Comparison of ENCODE assay signal across 9 mouse cellular contexts in genomic region chr3:59228730-59229551, GRCm38 (mm10). TPM values are rescaled to one million over a fixed set of nuclear protein-coding genes. Genes with fewer than 3 reads are reported as not detected.
A peak's percentile ranks its signal among the peaks of the same experiment; 100 is the strongest.
DNase-seq lines count a peak whose midpoint lies in the region; ATAC-seq and TF ChIP-seq lines count a peak whose summit lies in the region.
"Had no signal": no experiment of that assay in that cellular context is flagged by ENCODE, and none has a peak within 500 bp of the region (broad histone marks: within the 10 kb centered on the region; RNA-seq: fewer than 3 reads in every experiment).

No protein-coding gene starts in this region.

- H3K36me3 ChIP-seq in liver, adult 2 months (ENCODE audit: control insufficient read depth, insufficient read depth, low read length) = no peaks in the 10 kb centered on the region
- no peaks in the 10 kb centered on the region for H3K36me3 ChIP-seq in forebrain, postnatal 0 days (ENCODE audit: insufficient read depth)
- H3K36me3 ChIP-seq: limb, embryonic 12.5 days had no signal

- TF ChIP-seq CTCF in liver, adult 2 months (IDR thresholded peaks at IDR 0.05; ENCODE audit: low read depth, low read length) = no peak
- no peak for TF ChIP-seq CTCF in brain, embryonic 14.5 days (IDR thresholded peaks at IDR 0.05; ENCODE audit: borderline replicate concordance, extremely low read depth, insufficient read depth, insufficient read length)
- no peak for TF ChIP-seq CTCF in forebrain, postnatal 0 days (IDR thresholded peaks at IDR 0.05; ENCODE audit: low read depth)

- H3K27ac ChIP-seq in liver, adult 2 months (replicated peaks; ENCODE audit: insufficient read depth, low read depth, low read length) = peak overlapping the region; percentile 75
- no peak overlapping the region for H3K27ac ChIP-seq in forebrain, postnatal 0 days (ENCODE audit: low read depth, low read length)
- H3K27ac ChIP-seq: limb, embryonic 12.5 days had no signal

- H3K9ac ChIP-seq in liver, adult 2 months (ENCODE audit: low read depth, low read length) = no peak overlapping the region
- H3K9ac ChIP-seq in forebrain, postnatal 0 days = no peak overlapping the region
- H3K9ac ChIP-seq: limb, embryonic 12.5 days had no signal

- no peak for TF ChIP-seq POLR2A in liver, adult 2 months (IDR thresholded peaks at IDR 0.05; ENCODE audit: extremely low read depth, insufficient read depth, low read length)
- no peak for TF ChIP-seq POLR2A in brain, embryonic 14.5 days (IDR thresholded peaks at IDR 0.05; ENCODE audit: borderline replicate concordance, extremely low read depth, insufficient read depth, insufficient read length, poor library complexity, severe bottlenecking)

- no peaks in the 10 kb centered on the region for H3K9me3 ChIP-seq in forebrain, postnatal 0 days (ENCODE audit: low read length)
- H3K9me3 ChIP-seq: limb, embryonic 12.5 days had no signal

- no peaks in the 10 kb centered on the region; the same call in 1 of the 2 replicates for H3K4me1 ChIP-seq in liver, adult 2 months (ENCODE audit: control insufficient read depth, insufficient read depth, low read length)
- H3K4me1 ChIP-seq in forebrain, postnatal 0 days (ENCODE audit: insufficient read depth) = no peaks in the 10 kb centered on the region
- H3K4me1 ChIP-seq: limb, embryonic 12.5 days had no signal

- H3K4me2 ChIP-seq in forebrain, postnatal 0 days (ENCODE audit: low read depth) = no peak overlapping the region
- H3K4me2 ChIP-seq: limb, embryonic 12.5 days had no signal

- no peaks in the 10 kb centered on the region for H3K27me3 ChIP-seq in liver, adult 2 months (ENCODE audit: control insufficient read depth, insufficient read depth, low read length)
- H3K27me3 ChIP-seq in forebrain, postnatal 0 days (ENCODE audit: insufficient read depth, low read length) = no peaks in the 10 kb centered on the region
- H3K27me3 ChIP-seq: limb, embryonic 12.5 days had no signal

- H3K4me3 ChIP-seq in liver, adult 2 months (ENCODE audit: insufficient read depth, low read depth, low read length) = no peak overlapping the region
- no peak overlapping the region for H3K4me3 ChIP-seq in forebrain, postnatal 0 days (ENCODE audit: low read depth, low read length)
- H3K4me3 ChIP-seq: limb, embryonic 12.5 days had no signal

- no peaks in the 10 kb centered on the region for H3K79me2 ChIP-seq in liver, adult 2 months (ENCODE audit: control insufficient read depth, insufficient read depth, low read length)

- DNase-seq in liver, adult 2 months (ENCODE audit: extremely low read depth, low read depth, low spot score) = peak; percentile 58
- DNase-seq in liver = no peak
- DNase-seq in brain, embryonic 14.5 days (ENCODE audit: low read depth) = peak; percentile 11
- DNase-seq in induced T-regulatory cell, adult 2 months (ENCODE audit: low read depth) = peak; percentile 56
- DNase-seq in lung, postnatal 10 days = peak; percentile 57
- DNase-seq in forebrain, postnatal 0 days = no peak
- DNase-seq in retina, embryonic 14.5 days (ENCODE audit: low spot score) = no peak
- DNase-seq in ovary, postnatal 14 days (ENCODE audit: low spot score) = no peak

- ATAC-seq in forebrain, postnatal 0 days = no peak

- 66% methylated on average over 10 of the region's 10 CpGs for WGBS in liver, adult 2 months
- 66% methylated on average over 10 of the region's 10 CpGs for WGBS in forebrain, postnatal 0 days

RNA-seq across cellular contexts. Expression of gene P2ry13, which starts 18.3 kb away (rescaled TPM):
- 5.2 and 5.5 TPM in 2 replicates for total RNA-seq in liver, adult 2 months (2014; rRNA removed)
- polyA plus RNA-seq in liver, adult 2 months (2012; rRNA removed) = 0.62 and 1.6 TPM in 2 replicates
- 1.6 TPM in 2 replicates for polyA plus RNA-seq in brain, embryonic 14.5 days (2012; rRNA removed)
- total RNA-seq in forebrain, postnatal 0 days (2014; rRNA removed) = 2.0 and 2.2 TPM in 2 replicates
- polyA plus RNA-seq in forebrain, postnatal 0 days (2015; fragmentation: Nextera tagmentation; extraction: Ambion mirVana) = 1.8 and 2.1 TPM in 2 replicates

RNA-seq across cellular contexts. Expression of gene P2ry12, which starts 33.7 kb away (rescaled TPM):
- total RNA-seq in liver, adult 2 months (2014; rRNA removed) = 2.3 and 2.6 TPM in 2 replicates
- 1.3 and 1.7 TPM in 2 replicates for polyA plus RNA-seq in liver, adult 2 months (2012; rRNA removed)
- polyA plus RNA-seq in brain, embryonic 14.5 days (2012; rRNA removed) = 6.6 and 6.7 TPM in 2 replicates
- total RNA-seq in forebrain, postnatal 0 days (2014; rRNA removed) = 11.8 and 12.9 TPM in 2 replicates
- 8.2 and 10.4 TPM in 2 replicates for polyA plus RNA-seq in forebrain, postnatal 0 days (2015; fragmentation: Nextera tagmentation; extraction: Ambion mirVana)

RNA-seq across cellular contexts. Expression of gene Gpr87, which starts 34.0 kb away (rescaled TPM):
- not detected in 2 replicates for total RNA-seq in liver, adult 2 months (2014; rRNA removed)
- polyA plus RNA-seq in liver, adult 2 months (2012; rRNA removed) = not detected in 2 replicates
- 0.08 and 0.48 TPM in 2 replicates for polyA plus RNA-seq in brain, embryonic 14.5 days (2012; rRNA removed)
- not detected in 2 replicates for total RNA-seq in forebrain, postnatal 0 days (2014; rRNA removed)
- not detected in 2 replicates for polyA plus RNA-seq in forebrain, postnatal 0 days (2015; fragmentation: Nextera tagmentation; extraction: Ambion mirVana)

Comparison
In these comparisons a context has a peak if more than half of its experiments do, and no peak if none do; other contexts are left out.
1. DNase-seq: peak in liver, adult 2 months (single experiment), brain, embryonic 14.5 days (single experiment), induced T-regulatory cell, adult 2 months (single experiment) and lung, postnatal 10 days (single experiment); none in liver (single experiment), forebrain, postnatal 0 days (single experiment), retina, embryonic 14.5 days (single experiment) and ovary, postnatal 14 days (single experiment).